Mouse (Mus musculus): Measurements from ENCODE around the gene Ranbp3.

DNA sequence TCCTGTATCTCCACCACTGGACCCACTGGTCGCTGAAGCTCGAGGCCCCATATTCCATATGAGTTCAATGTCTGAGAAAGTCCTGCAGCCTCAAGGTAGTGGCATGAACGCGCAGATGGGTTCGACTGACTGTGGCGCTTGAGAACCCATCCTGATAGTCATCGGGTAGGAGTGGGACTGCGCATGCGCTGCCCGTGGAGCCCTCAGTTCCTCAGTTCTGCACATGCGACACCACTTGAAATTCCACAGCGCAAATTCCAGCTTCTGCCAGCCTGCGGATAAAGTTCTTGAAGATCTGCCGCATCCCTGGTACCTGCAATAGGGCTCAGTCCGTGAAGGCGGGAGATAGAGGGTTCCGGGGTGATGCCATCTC is 67.7 kb downstream of the Ranbp3 start:
- no peak for TF ChIP-seq POLR2AphosphoS2 (IDR thresholded peaks at IDR 0.05; ENCODE audit: insufficient read length, low read depth)
- no peak for TF ChIP-seq MYOD1 (IDR thresholded peaks at IDR 0.05; ENCODE audit: control insufficient read depth in 1 of 3, insufficient read length in 2 of 3, low read depth in 2 of 3)
- no peak for TF ChIP-seq POLR2A (IDR thresholded peaks at IDR 0.05; ENCODE audit: insufficient read length, low read depth)
- TF ChIP-seq E2F4 (IDR thresholded peaks at IDR 0.05; ENCODE audit: insufficient read depth), result no peak
- no peak for TF ChIP-seq MAX (IDR thresholded peaks at IDR 0.05; ENCODE audit: low read depth)
